Mouse (Mus musculus) thymus, adult 18-20 months (tissue): ENCODE results near the gene Tmc1.

Experiments
- DNase-seq, 2 experiments: peaks; one replicate each; pipeline ENCODE4 v3.0.0; 2022; ENCODE audit warnings: mixed read lengths in 2 of 2

Tmc1 gene

GRCm38 (mm10) chr19:20796001-20796400 lies 158.0 kb downstream of the Tmc1 start:
- no peak for DNase-seq

DNA sequence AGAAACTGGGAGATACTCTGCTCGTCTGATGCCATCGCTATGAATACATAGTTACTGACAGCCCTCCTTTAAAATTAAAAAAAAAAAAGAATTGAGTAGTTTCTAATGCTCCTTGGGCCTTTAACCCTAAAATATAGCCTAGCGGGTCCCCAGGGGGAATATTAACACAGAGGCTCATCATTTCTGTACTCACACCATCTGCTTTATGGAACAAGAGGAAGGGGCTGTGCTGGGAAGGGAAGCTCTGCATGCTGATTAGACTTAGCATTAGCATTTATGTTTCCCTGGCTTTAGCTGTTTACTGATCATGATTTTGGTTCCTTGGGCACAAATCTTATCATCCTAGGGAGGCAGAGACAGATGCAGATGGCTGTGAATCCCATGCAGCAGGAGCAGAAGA lies 159.0 kb downstream of the Tmc1 start:
- DNase-seq = no peak

DNA sequence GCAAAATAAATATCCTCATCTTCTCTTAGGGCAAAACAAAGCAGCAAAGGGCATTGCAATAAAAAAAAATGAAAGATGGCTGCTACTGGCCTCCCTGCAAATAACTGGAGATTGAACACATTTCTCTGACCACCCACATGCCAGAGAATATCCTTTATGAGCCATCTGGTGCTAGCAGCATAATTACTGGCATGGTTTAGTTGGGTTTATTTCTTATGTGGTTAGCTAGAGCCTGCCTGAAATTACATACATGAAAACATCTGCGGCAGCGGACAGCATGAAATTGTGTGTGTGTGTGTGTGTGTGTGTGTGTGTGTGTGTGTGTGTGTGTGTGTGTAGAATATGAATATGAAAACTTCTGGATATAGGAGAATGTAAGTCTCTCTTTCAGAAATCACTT lies 161.2 kb downstream of the Tmc1 start:
- no peak for DNase-seq

GRCm38 (mm10) chr19:20787289-20787688 lies 166.7 kb downstream of the Tmc1 start:
- DNase-seq = no peak

GRCm38 (mm10) chr19:20775681-20776080 lies 178.3 kb downstream of the Tmc1 start:
- DNase-seq = no peak

DNA sequence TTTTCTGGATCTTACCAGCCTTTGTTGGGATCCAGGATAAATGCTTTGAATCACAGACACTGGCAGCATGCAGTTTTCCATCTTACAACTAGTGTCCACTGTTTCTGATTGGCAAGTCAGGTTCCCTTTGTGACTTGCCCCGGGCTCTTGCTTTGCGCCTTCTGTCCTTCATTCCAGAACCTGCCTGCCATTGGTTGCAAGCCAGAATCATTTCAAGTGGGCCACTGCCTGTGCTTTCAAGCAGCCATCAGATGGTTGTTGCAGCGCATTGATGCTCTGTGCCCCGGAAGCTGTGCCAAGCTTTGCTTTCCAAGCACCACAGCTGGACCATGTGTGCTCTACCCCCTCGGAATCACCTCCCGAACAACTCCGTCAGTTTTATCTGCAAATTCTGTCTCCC lies 180.1 kb downstream of the Tmc1 start:
- no peak for DNase-seq

DNA sequence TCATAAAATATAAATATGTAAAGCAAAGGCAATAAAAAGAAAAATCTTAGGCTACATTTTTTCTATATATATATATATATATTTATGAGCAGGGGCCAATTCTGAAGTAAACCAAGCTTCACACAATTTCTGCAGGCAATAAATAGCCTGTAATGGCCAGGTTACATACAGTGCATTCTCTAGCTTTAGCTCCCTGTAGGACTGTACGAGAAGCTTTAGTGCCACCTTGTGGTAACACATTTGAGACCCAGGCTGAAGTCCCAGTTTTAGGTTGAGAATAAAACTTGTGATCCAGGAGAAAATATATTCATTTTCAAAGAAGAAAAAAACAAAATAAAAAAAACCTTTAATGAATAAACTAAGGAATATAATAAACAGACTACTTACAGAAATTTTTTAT lies 189.8 kb downstream of the Tmc1 start:
- DNase-seq = no peak

DNA sequence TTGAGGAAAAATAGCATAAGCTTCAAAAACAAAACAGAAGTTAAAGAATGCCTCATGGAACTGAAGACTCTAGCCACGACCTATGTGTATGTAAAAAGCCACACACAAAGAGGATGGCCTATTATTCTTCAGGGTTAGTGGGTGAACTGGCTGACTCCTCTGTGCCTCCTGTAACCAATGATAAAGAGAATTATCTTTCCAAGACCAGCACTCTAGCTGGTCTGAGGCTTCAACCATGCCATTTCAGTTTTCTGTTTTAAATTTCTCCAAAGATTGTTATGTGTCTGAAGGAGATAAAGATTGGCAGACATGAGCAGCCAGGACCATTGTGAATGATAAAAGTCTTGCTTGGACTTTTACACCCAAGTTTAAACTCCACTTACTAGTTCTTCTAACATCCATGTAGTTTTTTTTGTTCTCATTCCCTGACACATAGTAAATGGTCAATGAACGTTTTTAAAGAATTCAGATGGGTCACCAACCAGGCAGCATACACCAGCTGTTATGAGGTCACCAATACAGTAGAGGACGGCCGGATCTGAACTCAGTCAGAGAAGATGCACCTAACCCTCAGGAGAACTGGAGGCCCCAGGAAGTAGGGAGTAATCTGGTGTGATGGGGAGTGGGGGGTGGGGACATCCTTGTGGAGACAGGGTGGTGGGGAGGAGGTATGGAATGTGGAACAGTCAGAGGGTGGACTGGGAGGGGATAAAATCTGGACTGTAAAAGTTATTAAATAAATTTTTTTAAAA lies 192.2 kb downstream of the Tmc1 start:
- no peak for DNase-seq

DNA sequence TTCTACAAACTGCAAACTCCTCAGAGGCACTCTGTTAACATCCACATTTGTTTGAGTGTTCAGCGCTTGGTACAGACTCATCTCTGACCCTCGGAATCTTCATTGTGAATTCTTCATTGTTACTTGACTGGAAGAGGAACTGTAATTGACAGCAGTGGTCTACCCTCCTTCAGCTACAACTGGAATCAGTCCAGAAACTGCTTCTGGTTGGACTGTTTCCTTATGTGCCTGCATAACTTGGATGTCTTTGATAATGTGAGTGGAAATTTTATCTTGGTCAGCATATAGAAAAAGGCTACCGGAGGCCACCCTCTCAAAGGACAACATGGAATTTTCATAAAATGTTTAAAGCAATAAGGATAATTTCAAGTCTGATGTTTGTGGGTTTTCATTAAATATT lies 192.9 kb downstream of the Tmc1 start:
- DNase-seq = no peak

DNA sequence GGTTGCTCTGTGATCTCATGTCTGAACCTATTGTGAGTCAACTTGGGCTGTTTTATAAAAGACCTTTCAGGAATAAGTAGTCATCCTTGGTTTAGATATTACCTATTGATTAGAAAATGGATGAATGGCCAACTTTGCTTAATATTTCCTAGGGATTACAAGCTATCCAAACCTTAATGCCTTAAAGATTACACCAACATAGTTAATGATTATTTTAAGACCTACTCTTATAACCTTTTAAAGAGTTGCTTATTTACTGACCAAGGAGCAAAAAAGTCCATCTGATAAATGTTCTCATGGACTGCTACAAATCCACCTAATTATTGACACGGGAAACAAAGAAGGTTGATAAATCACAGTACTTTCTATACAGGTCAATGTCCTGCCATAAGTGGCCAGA lies 209.4 kb downstream of the Tmc1 start:
- no peak for DNase-seq
